Mouse (Mus musculus) heart, adult 2 months (tissue): Measurements from ENCODE around the gene Apba2. TPM values are rescaled to one million over a fixed set of nuclear protein-coding genes. Genes with fewer than 3 reads are reported as not detected.

Experiments
- DNase-seq, 2 experiments: peaks; one replicate each; pipeline ENCODE4 v3.0.0; 2021
- H3K27ac ChIP-seq: fragments of 200-600 bp; 2 replicates; pipeline ENCODE4 v1.8.1; 2022
- H3K27me3 ChIP-seq: fragments of 200-500 bp; 2 replicates; pipeline ENCODE4 v1.6.1; 2012; ENCODE audit warnings: mild to moderate bottlenecking, low read length, inconsistent platforms, mixed read lengths; ENCODE audit not compliant: control insufficient read depth, insufficient read depth
- H3K36me3 ChIP-seq: fragments of 200-500 bp; 2 replicates; pipeline ENCODE4 v1.6.1; 2012; ENCODE audit warnings: low read length, inconsistent platforms; ENCODE audit not compliant: control insufficient read depth, insufficient read depth
- H3K4me1 ChIP-seq: fragments of 200-500 bp; 2 replicates; pipeline ENCODE4 v1.6.1; 2011; ENCODE audit warnings: low read length; ENCODE audit not compliant: control insufficient read depth, insufficient read depth
- H3K4me3 ChIP-seq: fragments of 200-600 bp; 2 replicates; pipeline ENCODE4 v1.8.1; 2022
- H3K79me2 ChIP-seq: fragments of 200-500 bp; replicated peaks from 2 replicates; pipeline ENCODE4 v1.6.1; 2012; ENCODE audit warnings: mild to moderate bottlenecking, inconsistent platforms, low read length, moderate library complexity, mixed read lengths; ENCODE audit not compliant: control insufficient read depth, insufficient read depth
- H3K9ac ChIP-seq: fragments of 200-500 bp; 2 replicates; pipeline ENCODE4 v1.6.1; 2012; ENCODE audit warnings: low read depth, mild to moderate bottlenecking, control low read depth, inconsistent platforms, low read length, mixed read lengths
- CTCF ChIP-seq: fragments of 200-600 bp; IDR thresholded peaks from 2 replicates; pipeline ENCODE4 v1.8.1; 2022; ENCODE audit warnings: antibody characterized with exemption, mild to moderate bottlenecking, moderate library complexity
- EP300 ChIP-seq: fragments of 200-500 bp; IDR thresholded peaks from 2 replicates; pipeline ENCODE4 v1.6.1; 2011; ENCODE audit warnings: low read depth, low read length, control low read depth; ENCODE audit not compliant: insufficient read depth
- POLR2A ChIP-seq: fragments of 200-500 bp; IDR thresholded peaks from 2 replicates; pipeline ENCODE4 v1.6.1; 2011; ENCODE audit warnings: mild to moderate bottlenecking, low read depth, low read length, control low read depth; ENCODE audit not compliant: insufficient read depth
- WGBS: fragments of 180-500 bp; shearing (Covaris S2); methylation state at CpG from one replicate; pipeline ENCODE4 v1.1.7; 2018; 5-methylcytosine and 5-hydroxymethylcytosine counted together
- intact Hi-C: fragments of 180-260 bp; cut with DNase I; formaldehyde crosslinking; loops from one replicate; pipeline ENCODE4 v1.15.1; 2025
- polyA plus RNA-seq: library from polyadenylated mRNA; depleted of rRNA; stranded (reverse); fragments of >200 nt; gene quantifications from 2 replicates; pipeline ENCODE4 v1.2.3, GENCODE M21; 2012
- total RNA-seq, 2 experiments: library from RNA; stranded (reverse); gene quantifications; 2 replicates each; pipeline ENCODE4 v1.2.3; 2021

Apba2 gene
- total and polyA plus RNA-seq, 3 experiments: 0.68 to 1.2 (median 0.90) TPM

DNA sequence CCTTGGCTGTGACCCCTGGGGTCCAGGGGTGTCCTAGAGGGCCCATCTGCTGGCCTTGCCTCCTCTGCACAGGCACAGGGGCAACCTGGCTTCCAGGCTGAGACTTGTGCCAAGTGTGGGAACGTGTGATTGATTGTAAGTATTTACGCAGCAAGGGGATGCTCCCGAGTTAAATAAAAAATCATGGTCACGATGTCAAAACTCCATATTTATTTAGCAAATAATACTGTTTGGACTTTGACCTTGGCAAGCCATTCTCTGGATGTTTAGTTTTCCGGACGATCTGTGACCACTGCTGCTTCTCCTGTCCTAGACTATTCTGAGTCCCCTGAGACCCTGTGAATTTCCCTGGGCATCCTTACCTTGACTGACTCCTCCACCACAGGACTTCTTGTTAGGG is 252.2 kb downstream of the Apba2 start:
- DNase-seq: no peak
- no peaks in the 10 kb centered on the region for H3K79me2 ChIP-seq
- no peak for TF ChIP-seq CTCF
- no peak for TF ChIP-seq POLR2A
- no peak for TF ChIP-seq EP300
- no peaks in the 10 kb centered on the region for H3K36me3 ChIP-seq
- no peak overlapping the region for H3K9ac ChIP-seq
- intact Hi-C loops: no loop called here
- no peak overlapping the region for H3K4me3 ChIP-seq
- H3K27ac ChIP-seq: no peak overlapping the region
- H3K27me3 ChIP-seq: no peaks in the 10 kb centered on the region
- 70% methylated on average over 6 of the region's 6 CpGs for WGBS
- no peaks in the 10 kb centered on the region for H3K4me1 ChIP-seq

- H3K4me3 ChIP-seq: no peak overlapping the region
- intact Hi-C loops: no loop called here
- H3K9ac ChIP-seq: no peak overlapping the region
- no peaks in the 10 kb centered on the region for H3K4me1 ChIP-seq
- 65% methylated on average over 7 of the region's 7 CpGs for WGBS
- no peak for TF ChIP-seq EP300
- TF ChIP-seq POLR2A: no peak
- no peak for TF ChIP-seq CTCF
- no peaks in the 10 kb centered on the region for H3K27me3 ChIP-seq
- H3K36me3 ChIP-seq: no peaks in the 10 kb centered on the region
- no peaks in the 10 kb centered on the region for H3K79me2 ChIP-seq
- DNase-seq: no peak
- no peak overlapping the region for H3K27ac ChIP-seq
These were observed 252.7 kb downstream of the Apba2 start for GRCm38 (mm10) chr7:64754161-64754560.

GRCm38 (mm10) chr7:64755141-64755540 is 253.6 kb downstream of the Apba2 start:
- Histone ChIP-seq H3K4me3 (no peak overlapping the region), H3K4me1 (no peaks in the 10 kb centered on the region), H3K36me3 (no peaks in the 10 kb centered on the region), H3K79me2 (no peaks in the 10 kb centered on the region), H3K27ac (no peak overlapping the region), H3K27me3 (no peaks in the 10 kb centered on the region), H3K9ac (no peak overlapping the region)
- TF ChIP-seq CTCF (no peak), POLR2A (no peak), EP300 (no peak)
- no peak for DNase-seq
- WGBS: 80% methylated on average over 7 of the region's 7 CpGs
- intact Hi-C loops: no loop called here

DNA sequence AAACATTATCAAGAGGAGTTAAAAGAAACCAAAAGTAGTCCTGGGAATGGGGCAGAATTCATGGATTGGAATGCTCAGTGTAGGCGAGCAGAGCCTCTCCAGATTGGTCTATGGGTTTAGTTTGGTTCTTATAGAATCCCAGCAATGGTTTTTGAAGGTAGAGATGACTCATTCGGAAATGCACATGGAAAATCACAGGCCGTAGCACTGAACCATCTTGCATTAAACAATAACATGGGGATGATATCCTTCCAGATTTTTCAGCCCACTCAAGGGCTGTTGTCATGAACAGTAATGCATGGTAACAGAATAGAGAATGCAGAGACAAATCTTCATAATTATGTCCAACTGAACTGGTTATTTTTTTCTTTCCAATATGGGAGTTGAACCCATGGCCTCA is 264.1 kb downstream of the Apba2 start:
- Histone ChIP-seq H3K79me2 (no peaks in the 10 kb centered on the region), H3K9ac (no peak overlapping the region), H3K4me3 (no peak overlapping the region), H3K4me1 (no peaks in the 10 kb centered on the region), H3K36me3 (no peaks in the 10 kb centered on the region), H3K27me3 (no peaks in the 10 kb centered on the region), H3K27ac (no peak overlapping the region)
- WGBS: 69% methylated on average over 3 of the region's 3 CpGs
- TF ChIP-seq POLR2A (no peak), CTCF (no peak), EP300 (no peak)
- DNase-seq: no peak
- intact Hi-C loops: no loop called here

GRCm38 (mm10) chr7:64769768-64770167 is 268.3 kb downstream of the Apba2 start:
- DNase-seq: no peak
- Histone ChIP-seq H3K36me3 (no peaks in the 10 kb centered on the region), H3K79me2 (no peaks in the 10 kb centered on the region), H3K27ac (no peak overlapping the region), H3K27me3 (no peaks in the 10 kb centered on the region), H3K4me1 (no peaks in the 10 kb centered on the region), H3K4me3 (no peak overlapping the region), H3K9ac (no peak overlapping the region)
- TF ChIP-seq EP300 (no peak), POLR2A (no peak), CTCF (no peak)
- WGBS: 34% methylated on average over 7 of the region's 7 CpGs
- intact Hi-C loops: no loop called here

GRCm38 (mm10) chr7:64770779-64771390 is 269.4 kb downstream of the Apba2 start:
- H3K27me3 ChIP-seq: no peaks in the 10 kb centered on the region
- H3K9ac ChIP-seq: no peak overlapping the region
- intact Hi-C loops: no loop called here
- H3K27ac ChIP-seq: no peak overlapping the region
- H3K79me2 ChIP-seq: no peaks in the 10 kb centered on the region
- H3K4me3 ChIP-seq: no peak overlapping the region
- H3K4me1 ChIP-seq: no peaks in the 10 kb centered on the region
- no peaks in the 10 kb centered on the region for H3K36me3 ChIP-seq
- no peak for DNase-seq
- 76% methylated on average over 8 of the region's 8 CpGs for WGBS
- TF ChIP-seq POLR2A (no peak), CTCF (no peak), EP300 (no peak)
